Mouse (Mus musculus): ENCODE results near the gene Clcnka. TPM values are rescaled to one million over a fixed set of nuclear protein-coding genes. Genes with fewer than 3 reads are reported as not detected.

The Clcnka gene
- polyA plus RNA-seq, 1 experiment: not detected

DNA sequence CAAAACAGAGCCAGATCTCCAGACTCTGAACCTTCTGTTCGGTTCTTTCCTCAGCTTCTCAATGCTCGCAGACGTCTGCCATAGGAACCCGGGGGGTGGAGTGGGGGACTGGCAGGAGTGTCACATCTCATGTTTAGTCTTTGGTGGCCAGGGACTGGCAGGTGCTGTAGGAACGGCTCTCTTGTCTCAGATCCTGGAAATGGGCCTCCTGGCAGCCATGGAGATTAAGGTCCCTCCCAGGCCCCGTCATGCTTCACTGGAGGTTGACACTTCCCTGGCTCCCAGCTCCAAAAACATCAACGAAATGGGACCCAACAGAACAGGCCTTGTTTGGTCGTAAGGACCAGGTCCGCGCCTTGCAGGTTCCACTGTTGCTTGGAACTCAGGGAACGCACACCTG lies 49.9 kb downstream of the Clcnka start:
- Histone ChIP-seq H3K9me3 (replicated peaks; ENCODE audit: control insufficient read depth, insufficient read depth, low read length, poor library complexity, severe bottlenecking) (no peaks in the 10 kb centered on the region), H3K4me1 (ENCODE audit: control insufficient read depth, insufficient read depth, low read length) (no peaks in the 10 kb centered on the region), H3K27me3 (ENCODE audit: control insufficient read depth, insufficient read depth, low read length, poor library complexity, severe bottlenecking) (no peaks in the 10 kb centered on the region), H3K9ac (ENCODE audit: low read depth, poor library complexity, severe bottlenecking) (no peak overlapping the region), H3K4me3 (ENCODE audit: low read depth, low read length) (no peak overlapping the region), H3K27ac (ENCODE audit: insufficient read depth, low read length) (no peak overlapping the region), H3K36me3 (ENCODE audit: control insufficient read depth, insufficient read depth, low read length, poor library complexity, severe bottlenecking) (no peaks in the 10 kb centered on the region)
- TF ChIP-seq POLR2A (IDR thresholded peaks at IDR 0.05; ENCODE audit: insufficient read depth, low read length) (no peak), CTCF (IDR thresholded peaks at IDR 0.05; ENCODE audit: low read depth, low read length) (no peak), EP300 (IDR thresholded peaks at IDR 0.05; ENCODE audit: insufficient read depth, low read depth, low read length) (no peak)

DNA sequence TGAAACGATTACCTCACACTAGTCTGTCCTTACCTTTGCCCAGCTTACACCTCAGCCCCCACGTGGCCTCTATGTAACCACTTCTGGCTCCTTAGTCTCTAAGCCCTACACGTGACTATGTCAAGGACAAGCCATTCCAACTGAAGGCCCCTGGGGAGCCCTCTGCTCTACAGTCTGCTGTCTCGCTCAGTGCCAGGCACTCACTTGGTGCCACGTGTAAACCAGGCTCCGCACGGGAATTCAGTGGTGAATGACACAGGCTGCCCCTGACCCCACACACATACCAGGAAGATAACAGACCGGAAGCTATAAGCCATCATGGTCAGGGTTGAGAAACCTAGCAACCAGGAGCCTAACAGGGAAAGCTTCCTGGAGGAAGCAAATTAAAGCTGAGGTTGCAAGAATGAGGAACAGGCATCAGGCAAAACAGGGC lies 51.1 kb downstream of the Clcnka start:
- Histone ChIP-seq H3K4me3 (ENCODE audit: low read depth, low read length) (no peak overlapping the region), H3K4me1 (ENCODE audit: control insufficient read depth, insufficient read depth, low read length) (no peaks in the 10 kb centered on the region), H3K9me3 (replicated peaks; ENCODE audit: control insufficient read depth, insufficient read depth, low read length, poor library complexity, severe bottlenecking) (no peaks in the 10 kb centered on the region), H3K9ac (ENCODE audit: low read depth, poor library complexity, severe bottlenecking) (no peak overlapping the region), H3K36me3 (ENCODE audit: control insufficient read depth, insufficient read depth, low read length, poor library complexity, severe bottlenecking) (no peaks in the 10 kb centered on the region), H3K27me3 (ENCODE audit: control insufficient read depth, insufficient read depth, low read length, poor library complexity, severe bottlenecking) (no peaks in the 10 kb centered on the region), H3K27ac (ENCODE audit: insufficient read depth, low read length) (no peak overlapping the region)
- TF ChIP-seq EP300 (IDR thresholded peaks at IDR 0.05; ENCODE audit: insufficient read depth, low read depth, low read length) (no peak), CTCF (IDR thresholded peaks at IDR 0.05; ENCODE audit: low read depth, low read length) (no peak), POLR2A (IDR thresholded peaks at IDR 0.05; ENCODE audit: insufficient read depth, low read length) (no peak)

- TF ChIP-seq POLR2A (IDR thresholded peaks at IDR 0.05; ENCODE audit: insufficient read depth, low read length) (no peak), CTCF (IDR thresholded peaks at IDR 0.05; ENCODE audit: low read depth, low read length) (no peak), EP300 (IDR thresholded peaks at IDR 0.05; ENCODE audit: insufficient read depth, low read depth, low read length) (no peak)
- Histone ChIP-seq H3K27ac (ENCODE audit: insufficient read depth, low read length) (no peak overlapping the region), H3K36me3 (ENCODE audit: control insufficient read depth, insufficient read depth, low read length, poor library complexity, severe bottlenecking) (no peaks in the 10 kb centered on the region), H3K4me3 (ENCODE audit: low read depth, low read length) (no peak overlapping the region), H3K9me3 (replicated peaks; ENCODE audit: control insufficient read depth, insufficient read depth, low read length, poor library complexity, severe bottlenecking) (no peaks in the 10 kb centered on the region), H3K9ac (ENCODE audit: low read depth, poor library complexity, severe bottlenecking) (no peak overlapping the region), H3K4me1 (ENCODE audit: control insufficient read depth, insufficient read depth, low read length) (peaks cover 1% of the 10 kb centered on the region), H3K27me3 (ENCODE audit: control insufficient read depth, insufficient read depth, low read length, poor library complexity, severe bottlenecking) (no peaks in the 10 kb centered on the region)
These were observed 53.3 kb downstream of the Clcnka start for GRCm38 (mm10) chr4:141345219-141345618.

- H3K4me1 ChIP-seq (ENCODE audit: control insufficient read depth, insufficient read depth, low read length): peaks cover 3% of the 10 kb centered on the region
- no peaks in the 10 kb centered on the region for H3K9me3 ChIP-seq (replicated peaks; ENCODE audit: control insufficient read depth, insufficient read depth, low read length, poor library complexity, severe bottlenecking)
- H3K27me3 ChIP-seq (ENCODE audit: control insufficient read depth, insufficient read depth, low read length, poor library complexity, severe bottlenecking): no peaks in the 10 kb centered on the region
- H3K27ac ChIP-seq (ENCODE audit: insufficient read depth, low read length): no peak overlapping the region
- no peak overlapping the region for H3K4me3 ChIP-seq (ENCODE audit: low read depth, low read length)
- no peak overlapping the region for H3K9ac ChIP-seq (ENCODE audit: low read depth, poor library complexity, severe bottlenecking)
- no peaks in the 10 kb centered on the region for H3K36me3 ChIP-seq (ENCODE audit: control insufficient read depth, insufficient read depth, low read length, poor library complexity, severe bottlenecking)
- TF ChIP-seq POLR2A (IDR thresholded peaks at IDR 0.05; ENCODE audit: insufficient read depth, low read length) (no peak), CTCF (IDR thresholded peaks at IDR 0.05; ENCODE audit: low read depth, low read length) (no peak), EP300 (IDR thresholded peaks at IDR 0.05; ENCODE audit: insufficient read depth, low read depth, low read length) (no peak)
These were observed 55.0 kb downstream of the Clcnka start for GRCm38 (mm10) chr4:141343515-141343914.

DNA sequence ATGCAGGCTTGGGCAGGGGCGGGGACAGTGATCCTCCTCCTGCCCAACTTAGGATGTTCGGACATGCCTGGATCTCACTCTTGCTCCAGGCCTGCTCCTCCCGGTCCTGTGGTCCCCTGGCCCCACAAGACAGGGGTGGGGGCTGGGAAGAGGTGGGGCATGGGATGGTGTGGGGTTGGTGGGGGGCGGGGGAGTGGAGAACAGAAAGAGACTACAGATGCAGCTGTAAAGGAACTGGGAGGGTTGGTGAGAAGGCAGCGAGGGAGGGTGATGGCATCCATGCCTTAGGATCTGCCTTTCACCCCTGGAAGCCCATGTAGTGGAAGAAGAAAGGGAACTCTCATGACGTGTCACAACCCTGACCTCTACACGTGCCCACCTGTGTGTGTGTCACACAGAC lies 57.0 kb downstream of the Clcnka start:
- Histone ChIP-seq H3K9ac (ENCODE audit: low read depth, poor library complexity, severe bottlenecking) (no peak overlapping the region), H3K9me3 (replicated peaks; ENCODE audit: control insufficient read depth, insufficient read depth, low read length, poor library complexity, severe bottlenecking) (no peaks in the 10 kb centered on the region), H3K4me3 (ENCODE audit: low read depth, low read length) (no peak overlapping the region), H3K27me3 (ENCODE audit: control insufficient read depth, insufficient read depth, low read length, poor library complexity, severe bottlenecking) (no peaks in the 10 kb centered on the region), H3K4me1 (ENCODE audit: control insufficient read depth, insufficient read depth, low read length) (peaks cover 7% of the 10 kb centered on the region), H3K36me3 (ENCODE audit: control insufficient read depth, insufficient read depth, low read length, poor library complexity, severe bottlenecking) (no peaks in the 10 kb centered on the region), H3K27ac (ENCODE audit: insufficient read depth, low read length) (no peak overlapping the region)
- TF ChIP-seq CTCF (IDR thresholded peaks at IDR 0.05; ENCODE audit: low read depth, low read length): no peak
- TF ChIP-seq POLR2A (IDR thresholded peaks at IDR 0.05; ENCODE audit: insufficient read depth, low read length): no peak
- no peak for TF ChIP-seq EP300 (IDR thresholded peaks at IDR 0.05; ENCODE audit: insufficient read depth, low read depth, low read length)

DNA sequence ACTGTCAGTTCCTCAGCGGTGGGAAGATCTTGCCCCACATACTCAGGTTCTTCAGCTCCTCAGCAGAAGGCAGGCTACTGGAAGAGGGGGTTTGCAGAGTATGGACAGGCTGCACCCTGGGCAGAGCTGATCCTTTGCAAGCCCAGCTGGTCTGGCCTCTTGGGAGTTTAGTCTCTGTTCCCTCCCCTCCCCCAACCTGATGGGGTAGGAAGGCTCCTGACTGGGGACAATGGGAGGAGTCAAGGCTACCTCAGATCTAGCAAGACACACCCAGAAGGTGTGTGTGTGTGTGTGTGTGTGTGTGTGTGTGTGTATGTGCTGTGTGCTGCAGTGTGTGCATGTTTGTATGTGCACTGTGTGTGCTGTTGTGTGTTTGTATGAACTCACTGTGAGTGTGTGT lies 59.7 kb downstream of the Clcnka start:
- TF ChIP-seq POLR2A (IDR thresholded peaks at IDR 0.05; ENCODE audit: insufficient read depth, low read length): no peak
- no peak for TF ChIP-seq CTCF (IDR thresholded peaks at IDR 0.05; ENCODE audit: low read depth, low read length)
- TF ChIP-seq EP300 (IDR thresholded peaks at IDR 0.05; ENCODE audit: insufficient read depth, low read depth, low read length): 0 out of 2 replicates have a peak, but pooled peaks have one; percentile 46
- H3K4me3 ChIP-seq (ENCODE audit: low read depth, low read length): no peak overlapping the region

More for the DNA sequence above, 59.7 kb downstream of the Clcnka start:
- no peaks in the 10 kb centered on the region for H3K27me3 ChIP-seq (ENCODE audit: control insufficient read depth, insufficient read depth, low read length, poor library complexity, severe bottlenecking)
- H3K27ac ChIP-seq (ENCODE audit: insufficient read depth, low read length): no peak overlapping the region
- H3K4me1 ChIP-seq (ENCODE audit: control insufficient read depth, insufficient read depth, low read length): peaks cover 9% of the 10 kb centered on the region
- no peaks in the 10 kb centered on the region for H3K36me3 ChIP-seq (ENCODE audit: control insufficient read depth, insufficient read depth, low read length, poor library complexity, severe bottlenecking)
- H3K9me3 ChIP-seq (replicated peaks; ENCODE audit: control insufficient read depth, insufficient read depth, low read length, poor library complexity, severe bottlenecking): no peaks in the 10 kb centered on the region
- H3K9ac ChIP-seq (ENCODE audit: low read depth, poor library complexity, severe bottlenecking): no peak overlapping the region

Measured in ES-Bruce4 (cell line).